Mouse (Mus musculus) limb, embryonic 10.5 days (tissue): ENCODE measurements around the gene Hist1h4b. TPM values are rescaled to one million over a fixed set of nuclear protein-coding genes. Genes with fewer than 3 reads are reported as not detected.
A peak's percentile ranks its signal among the peaks of the same experiment; 100 is the strongest.
"Not testable (repeated sequence)": the region's sequence is repeated elsewhere in the genome, so short reads cannot be mapped to it uniquely, and the experiment has no call there.

Source experiments
- DNase-seq: peaks from one replicate; pipeline ENCODE4 v3.0.0-alpha.2; 2017; ENCODE audit warnings: low spot score
- H3K27ac ChIP-seq: fragments of 300-500 bp; sonication (generic); 2 replicates; pipeline ENCODE4 v1.5.1; 2016; ENCODE audit warnings: mild to moderate bottlenecking
- H3K27me3 ChIP-seq: fragments of 300-500 bp; sonication (generic); 2 replicates; pipeline ENCODE4 v1.6.1; 2016; ENCODE audit warnings: low read depth, mild to moderate bottlenecking; ENCODE audit not compliant: poor library complexity, severe bottlenecking
- H3K36me3 ChIP-seq: fragments of 300-500 bp; sonication (generic); 2 replicates; pipeline ENCODE4 v1.6.1; 2016; ENCODE audit warnings: mild to moderate bottlenecking, moderate library complexity
- H3K4me1 ChIP-seq: fragments of 300-500 bp; sonication (generic); 2 replicates; pipeline ENCODE4 v1.6.1; 2016
- H3K4me3 ChIP-seq: fragments of 300-500 bp; sonication (generic); 2 replicates; pipeline ENCODE4 v1.5.1; 2016; ENCODE audit warnings: mild to moderate bottlenecking, moderate library complexity
- H3K9me3 ChIP-seq: fragments of 300-500 bp; sonication (generic); replicated peaks from 2 replicates; pipeline ENCODE4 v1.6.1; 2016; ENCODE audit warnings: mild to moderate bottlenecking
- WGBS: fragments of 180-500 bp; shearing (Covaris S2); methylation state at CpG from one replicate; pipeline ENCODE4 v1.1.7; 2016; 5-methylcytosine and 5-hydroxymethylcytosine counted together
- polyA plus RNA-seq: library from polyadenylated mRNA; unstranded; fragments of >200 nt; fragmentation: Nextera tagmentation; extraction: Ambion mirVana; gene quantifications from 2 replicates; pipeline ENCODE4 v1.2.1, GENCODE M21; 2016

Hist1h4b gene
- polyA plus RNA-seq, 1 experiment from 2014 or later: 5.9 TPM

DNA sequence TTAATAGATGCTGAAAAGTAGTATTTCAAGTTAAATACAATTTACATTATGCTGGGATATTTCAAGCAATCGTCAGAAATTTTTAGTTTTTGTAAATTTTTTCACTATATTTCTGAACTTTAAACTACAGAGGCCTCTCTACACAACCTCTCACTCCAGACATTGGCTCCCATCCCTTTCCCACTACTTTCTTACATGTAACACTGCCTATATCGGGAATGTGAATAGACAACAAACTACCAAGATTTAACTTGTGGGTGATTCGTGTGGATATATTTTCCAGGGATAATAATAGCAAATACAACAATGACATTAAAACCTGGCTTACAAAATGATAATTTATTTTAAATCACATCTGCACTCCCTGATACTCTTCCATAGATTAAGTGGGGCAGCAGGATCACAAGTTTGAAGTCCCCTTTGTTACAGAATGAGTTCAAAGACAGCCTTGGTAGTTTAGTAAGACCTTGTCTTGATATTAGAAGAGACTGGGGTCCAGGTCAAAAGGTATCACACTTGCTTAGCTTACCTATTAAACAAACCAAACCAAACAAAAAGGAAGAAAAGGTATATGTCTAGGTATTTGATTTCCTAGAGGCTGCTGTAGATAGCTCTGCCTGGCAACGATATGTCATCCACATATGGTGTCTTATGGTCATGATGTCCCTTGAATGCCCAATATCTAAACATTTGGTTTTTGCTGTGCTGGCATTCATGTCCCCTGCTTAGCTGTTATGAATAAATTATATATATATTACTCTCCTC lies 3.3 kb upstream of the Hist1h4b start:
- H3K36me3 ChIP-seq: no peaks in the 10 kb centered on the region
- H3K27me3 ChIP-seq: no peaks in the 10 kb centered on the region
- peak; percentile 22 for DNase-seq
- H3K4me1 ChIP-seq: peaks cover 7% of the 10 kb centered on the region
- 63% methylated on average over 4 of the region's 4 CpGs for WGBS
- peak overlapping the region; percentile 51 for H3K4me3 ChIP-seq
- H3K9me3 ChIP-seq: no peaks in the 10 kb centered on the region
- H3K27ac ChIP-seq: peak overlapping the region; percentile 87

DNA sequence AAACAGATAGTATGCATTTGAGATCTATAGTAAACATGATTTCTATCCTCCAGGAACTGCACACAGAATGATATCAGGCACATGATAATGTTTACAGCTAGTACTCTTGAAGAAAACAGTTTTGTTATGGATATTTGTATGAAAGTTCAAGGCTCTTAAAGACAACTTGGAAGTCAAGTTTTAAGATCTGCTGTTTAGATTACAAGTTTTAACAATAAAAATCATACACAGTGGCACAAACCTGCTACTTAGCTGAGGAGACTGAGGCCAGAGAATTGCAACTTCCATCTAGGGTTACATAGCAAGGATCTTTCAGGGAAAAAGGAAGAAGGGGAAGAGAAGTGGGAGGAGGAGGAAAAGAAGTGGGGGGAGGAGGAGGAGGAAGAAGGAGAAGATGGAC lies 1.8 kb upstream of the Hist1h4b start:
- H3K4me3 ChIP-seq: no peak overlapping the region
- H3K9me3 ChIP-seq: no peaks in the 10 kb centered on the region
- H3K27me3 ChIP-seq: no peaks in the 10 kb centered on the region
- DNase-seq: no peak
- peak overlapping the region; percentile 92 for H3K27ac ChIP-seq
- peaks cover 7% of the 10 kb centered on the region for H3K4me1 ChIP-seq
- no peaks in the 10 kb centered on the region for H3K36me3 ChIP-seq

DNA sequence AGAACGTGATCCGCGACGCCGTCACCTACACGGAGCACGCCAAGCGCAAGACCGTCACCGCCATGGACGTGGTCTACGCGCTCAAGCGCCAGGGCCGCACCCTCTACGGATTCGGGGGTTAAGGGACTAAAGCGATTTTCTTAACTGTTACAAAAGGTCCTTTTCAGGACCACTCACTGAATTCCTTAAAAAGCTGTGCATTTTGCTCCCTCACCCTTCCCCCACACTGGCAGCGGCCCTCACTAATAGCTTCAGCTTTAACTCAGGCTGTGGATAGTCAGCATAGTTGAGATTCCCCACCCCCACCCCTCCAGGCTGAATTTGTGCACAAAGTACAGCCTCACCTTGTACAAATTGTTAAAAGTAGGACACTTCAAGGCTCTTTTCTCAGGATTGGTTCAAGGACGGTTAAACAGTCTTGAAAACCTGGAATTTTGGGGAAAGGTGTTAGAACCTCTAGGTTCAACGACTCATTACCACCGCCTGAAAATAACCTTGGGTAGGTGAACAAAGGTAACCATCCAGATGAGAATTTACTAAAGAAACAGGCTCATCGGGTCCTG lies 479 bp downstream of the Hist1h4b start:
- H3K9me3 ChIP-seq: no peaks in the 10 kb centered on the region
- WGBS: 2% methylated on average over 22 of the region's 23 CpGs
- DNase-seq: peak; percentile 68

DNA sequence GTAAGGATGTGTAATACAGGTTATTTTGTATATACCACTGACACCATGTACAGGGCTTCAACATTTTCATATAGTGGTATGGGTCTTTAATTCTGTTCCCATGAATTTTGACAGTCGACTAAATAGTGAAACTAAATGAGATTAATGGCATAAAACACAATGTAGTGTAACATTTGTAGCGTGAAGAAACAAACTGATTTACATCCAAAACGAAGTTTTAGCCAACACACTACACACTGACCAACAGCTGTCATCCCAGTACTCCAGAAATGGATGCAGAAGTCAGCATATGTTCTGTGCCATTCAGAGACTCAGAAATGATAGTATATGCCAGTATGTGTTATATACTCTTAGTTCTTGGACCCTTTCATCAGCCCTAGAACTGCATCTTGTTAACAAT lies 1.1 kb downstream of the Hist1h4b start:
- 56% methylated on average over 3 of the region's 3 CpGs for WGBS
- peak overlapping the region; percentile 52 for H3K4me3 ChIP-seq
- no peak for DNase-seq

More for the DNA sequence above, 479 bp downstream of the Hist1h4b start:
- peak overlapping the region; percentile 52 for H3K4me3 ChIP-seq
- no peaks in the 10 kb centered on the region for H3K36me3 ChIP-seq
- peak overlapping the region; percentile 92 for H3K27ac ChIP-seq
- peaks cover 12% of the 10 kb centered on the region for H3K4me1 ChIP-seq
- H3K27me3 ChIP-seq: no peaks in the 10 kb centered on the region

DNA sequence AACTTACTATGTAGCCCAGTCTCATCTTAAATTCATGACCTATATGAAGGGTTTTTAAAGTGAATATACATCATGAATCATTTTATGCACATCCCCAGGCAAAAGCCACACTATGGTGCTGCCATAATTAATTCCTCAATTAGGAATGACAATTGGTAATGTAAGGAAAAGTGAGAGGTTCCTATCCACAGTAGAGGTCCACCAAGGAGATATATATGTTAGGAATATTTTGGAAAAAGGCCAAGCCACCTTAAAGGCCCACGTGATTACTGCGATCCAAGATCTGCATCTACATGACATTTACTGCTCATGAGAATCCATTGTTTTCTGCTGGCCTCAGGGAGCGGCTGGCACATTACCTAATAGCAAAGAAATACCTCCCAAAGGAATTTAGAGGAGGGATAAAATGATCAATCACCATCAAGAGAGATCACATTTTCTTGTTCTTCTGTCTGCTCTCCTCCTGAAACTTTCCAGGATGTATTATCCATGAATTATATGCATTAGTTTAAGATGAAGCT lies 2.5 kb downstream of the Hist1h4b start:
- peak overlapping the region; percentile 92 for H3K27ac ChIP-seq
- peaks cover 27% of the 10 kb centered on the region for H3K4me1 ChIP-seq
- H3K36me3 ChIP-seq: no peaks in the 10 kb centered on the region
- no peak overlapping the region for H3K4me3 ChIP-seq
- no peaks in the 10 kb centered on the region for H3K27me3 ChIP-seq
- WGBS: 73% methylated on average over 3 of the region's 3 CpGs
- H3K9me3 ChIP-seq: no peaks in the 10 kb centered on the region
- peak; percentile 26 for DNase-seq

More for the DNA sequence above, 1.1 kb downstream of the Hist1h4b start:
- H3K27ac ChIP-seq: peak overlapping the region; percentile 92
- H3K9me3 ChIP-seq: no peaks in the 10 kb centered on the region
- H3K27me3 ChIP-seq: no peaks in the 10 kb centered on the region
- H3K4me1 ChIP-seq: peaks cover 15% of the 10 kb centered on the region
- H3K36me3 ChIP-seq: no peaks in the 10 kb centered on the region

DNA sequence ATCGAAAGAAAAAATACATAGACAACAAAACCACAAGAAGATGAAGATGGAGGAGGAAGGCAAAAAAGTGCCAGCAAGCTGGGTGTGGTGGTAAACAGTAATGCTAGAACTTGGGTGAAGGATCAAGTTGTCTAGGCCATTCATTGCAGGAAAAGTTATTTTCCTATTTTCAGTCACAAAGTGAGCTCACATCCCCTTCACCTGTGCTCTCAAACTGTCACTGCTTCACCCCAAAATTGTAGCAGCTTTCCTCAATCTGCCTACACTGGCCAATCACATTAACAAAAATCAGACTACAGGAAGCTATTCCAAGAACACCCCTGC lies 3.1 kb downstream of the Hist1h4b start:
- WGBS: 74% methylated on average over 1 of the region's 1 CpGs
- Histone ChIP-seq H3K4me3 (peak overlapping the region; percentile 59), H3K4me1 (peaks cover 33% of the 10 kb centered on the region)

DNA sequence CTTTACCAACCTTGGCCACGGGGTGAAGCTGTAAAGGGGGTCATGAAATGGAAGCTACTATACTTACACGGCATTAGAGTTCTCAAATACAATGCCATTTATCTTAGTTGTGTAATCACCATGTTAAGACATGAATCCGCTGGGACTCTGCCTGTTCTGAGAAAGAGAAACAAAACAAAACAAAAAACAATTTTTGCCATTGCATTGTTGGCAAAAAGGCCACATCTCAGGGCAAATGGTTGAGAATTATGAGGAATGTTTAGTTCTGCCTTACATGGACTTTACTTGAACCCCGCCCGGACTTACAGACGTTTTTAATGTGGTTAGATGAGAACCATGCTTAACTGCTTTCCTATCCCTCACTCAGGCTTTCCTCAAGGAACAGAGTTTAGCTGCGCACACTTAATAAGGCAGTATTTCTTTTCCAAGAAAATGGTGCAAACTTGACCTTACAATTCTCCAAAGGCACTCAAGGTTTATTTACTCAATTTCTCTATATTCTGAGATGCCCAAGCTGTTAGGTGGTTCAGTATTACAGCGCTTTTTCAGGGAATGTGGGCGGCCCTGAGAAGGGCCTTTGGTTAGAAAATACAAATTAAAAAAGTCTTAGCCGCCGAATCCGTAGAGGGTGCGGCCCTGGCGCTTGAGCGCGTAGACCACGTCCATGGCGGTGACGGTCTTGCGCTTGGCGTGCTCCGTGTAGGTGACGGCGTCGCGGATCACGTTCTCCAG lies 3.6 kb downstream of the Hist1h4b start:
- no peak for DNase-seq
- WGBS: 2% methylated on average over 26 of the region's 27 CpGs

More for the DNA sequence above, 3.1 kb downstream of the Hist1h4b start:
- Histone ChIP-seq H3K9me3 (no peaks in the 10 kb centered on the region), H3K36me3 (no peaks in the 10 kb centered on the region), H3K27me3 (no peaks in the 10 kb centered on the region), H3K27ac (peak overlapping the region; percentile 92)
- peak; percentile 56 for DNase-seq

DNA sequence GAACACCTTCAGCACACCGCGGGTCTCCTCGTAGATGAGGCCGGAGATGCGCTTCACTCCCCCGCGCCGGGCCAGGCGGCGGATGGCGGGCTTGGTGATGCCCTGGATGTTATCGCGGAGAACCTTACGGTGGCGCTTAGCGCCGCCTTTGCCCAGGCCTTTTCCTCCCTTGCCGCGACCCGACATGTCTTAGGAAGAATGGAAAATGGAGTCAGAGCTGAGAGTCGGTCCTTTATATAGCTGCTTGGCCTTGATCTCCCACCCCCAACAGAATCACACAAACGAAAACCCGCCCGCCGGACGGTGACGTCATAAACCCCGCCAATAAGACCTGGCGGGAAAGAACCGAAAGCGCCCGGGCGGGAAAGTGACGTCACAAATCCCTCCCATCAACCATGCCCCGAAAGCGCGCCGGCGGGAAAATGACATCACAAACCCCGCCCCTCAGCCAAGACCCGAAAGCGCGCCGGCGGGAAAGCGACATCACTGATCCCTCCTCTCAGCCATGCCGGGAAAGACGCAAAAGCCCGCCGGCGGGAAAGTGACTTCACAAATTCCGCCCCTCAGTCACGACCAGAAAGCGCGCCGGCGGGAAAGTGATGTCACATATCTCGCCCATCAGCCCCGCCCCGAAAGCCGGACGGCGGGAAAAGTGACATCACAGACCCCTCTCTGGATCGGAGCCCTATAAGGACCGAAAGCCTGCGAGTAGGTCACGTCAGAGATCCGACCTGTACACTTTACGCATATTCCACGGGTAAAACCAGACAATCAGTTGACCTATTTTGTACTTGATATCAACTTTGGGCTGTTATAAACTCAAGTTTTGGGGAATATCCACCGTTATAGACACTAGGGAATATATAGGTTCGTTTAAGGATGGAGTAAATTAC lies 4.4 kb downstream of the Hist1h4b start, which contains the start of gene Hist1h4a:
Gene Hist1h4a, minus strand, starts transcription at position 259 of the 893 bp plus-strand sequence.
- under 1% methylated on average over 61 of the region's 72 CpGs for WGBS
- Histone ChIP-seq H3K4me1 (peaks cover 35% of the 10 kb centered on the region), H3K9me3 (no peaks in the 10 kb centered on the region), H3K36me3 (no peaks in the 10 kb centered on the region), H3K27me3 (no peaks in the 10 kb centered on the region), H3K27ac (peak within 1 kb of the TSS; percentile 92), H3K4me3 (peak within 1 kb of the TSS; percentile 59)
- peak; percentile 100 for DNase-seq

More for the DNA sequence above, 3.6 kb downstream of the Hist1h4b start:
- H3K27me3 ChIP-seq: no peaks in the 10 kb centered on the region
- no peaks in the 10 kb centered on the region for H3K36me3 ChIP-seq
- H3K4me1 ChIP-seq: peaks cover 35% of the 10 kb centered on the region
- no peaks in the 10 kb centered on the region for H3K9me3 ChIP-seq
- peak overlapping the region; percentile 59 for H3K4me3 ChIP-seq
- peak overlapping the region; percentile 92 for H3K27ac ChIP-seq

DNA sequence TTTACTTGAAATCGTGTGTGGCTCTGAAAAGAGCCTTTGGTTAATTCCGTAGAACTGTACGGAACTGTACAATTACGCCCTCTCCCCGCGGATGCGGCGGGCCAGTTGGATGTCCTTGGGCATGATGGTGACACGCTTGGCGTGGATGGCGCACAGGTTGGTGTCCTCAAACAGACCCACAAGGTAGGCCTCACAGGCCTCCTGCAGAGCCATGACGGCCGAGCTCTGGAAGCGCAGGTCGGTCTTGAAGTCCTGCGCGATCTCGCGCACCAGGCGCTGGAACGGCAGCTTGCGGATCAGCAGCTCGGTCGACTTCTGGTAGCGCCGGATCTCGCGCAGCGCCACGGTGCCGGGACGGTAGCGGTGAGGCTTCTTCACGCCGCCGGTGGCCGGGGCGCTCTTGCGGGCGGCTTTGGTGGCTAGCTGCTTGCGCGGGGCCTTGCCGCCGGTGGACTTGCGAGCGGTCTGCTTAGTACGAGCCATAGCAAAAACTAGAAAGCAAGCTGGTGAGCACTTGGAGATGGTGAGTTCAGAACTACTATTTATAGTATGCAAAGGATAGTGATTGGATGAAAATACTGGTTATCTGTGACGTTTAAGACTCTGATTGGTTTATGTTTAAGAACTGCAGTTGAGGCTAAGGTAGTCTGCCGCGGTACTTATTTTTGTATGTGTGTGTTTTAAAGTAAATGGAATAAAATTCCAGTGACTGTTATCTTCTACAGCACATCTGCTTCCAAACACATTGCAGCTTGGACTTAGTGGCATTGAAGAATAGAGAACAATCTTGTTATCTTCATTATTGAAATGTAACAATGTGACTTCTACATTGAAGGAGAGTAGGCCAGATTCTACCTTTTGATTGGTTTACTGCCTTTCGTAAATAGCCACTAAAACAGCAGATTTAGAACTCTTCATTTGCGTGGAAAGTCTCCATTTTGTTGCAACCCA lies 5.3 kb downstream of the Hist1h4b start, which contains the start of gene Hist1h3a:
Gene Hist1h3a, minus strand, starts transcription at position 516 of the 951 bp plus-strand sequence.
- not testable (repeated sequence) for H3K36me3 ChIP-seq, H3K27me3 ChIP-seq, H3K9me3 ChIP-seq
- H3K4me3 ChIP-seq: peak within 1 kb of the TSS; percentile 59
- peak; percentile 68 for DNase-seq
- under 1% methylated on average over 34 of the region's 52 CpGs for WGBS
- peak within 1 kb of the TSS; percentile 92 for H3K27ac ChIP-seq
- H3K4me1 ChIP-seq: peaks cover 35% of the 10 kb centered on the region

DNA sequence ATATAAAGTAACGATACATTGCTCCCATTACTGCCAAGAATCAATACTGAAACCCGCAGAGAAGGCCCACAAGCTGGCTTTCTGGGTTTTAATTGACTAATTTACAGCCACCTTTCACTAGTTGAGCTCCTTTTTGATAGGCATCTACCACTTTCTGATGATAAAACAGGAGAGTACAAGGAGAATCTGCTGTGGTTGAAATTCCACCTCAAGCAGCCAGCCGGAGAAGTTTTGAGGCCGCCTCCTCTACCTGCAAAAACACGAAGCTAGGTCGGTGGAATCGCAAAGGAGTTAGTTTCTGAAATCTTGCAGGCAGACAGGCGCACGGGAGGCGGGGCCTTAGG lies 6.4 kb downstream of the Hist1h4b start:
- H3K27me3 ChIP-seq: no peaks in the 10 kb centered on the region
- peak overlapping the region; percentile 59 for H3K4me3 ChIP-seq
- no peaks in the 10 kb centered on the region for H3K36me3 ChIP-seq
- no peak for DNase-seq
- 1% methylated on average over 10 of the region's 10 CpGs for WGBS
- H3K9me3 ChIP-seq: no peaks in the 10 kb centered on the region
- H3K27ac ChIP-seq: peak overlapping the region; percentile 92
- peaks cover 31% of the 10 kb centered on the region for H3K4me1 ChIP-seq

DNA sequence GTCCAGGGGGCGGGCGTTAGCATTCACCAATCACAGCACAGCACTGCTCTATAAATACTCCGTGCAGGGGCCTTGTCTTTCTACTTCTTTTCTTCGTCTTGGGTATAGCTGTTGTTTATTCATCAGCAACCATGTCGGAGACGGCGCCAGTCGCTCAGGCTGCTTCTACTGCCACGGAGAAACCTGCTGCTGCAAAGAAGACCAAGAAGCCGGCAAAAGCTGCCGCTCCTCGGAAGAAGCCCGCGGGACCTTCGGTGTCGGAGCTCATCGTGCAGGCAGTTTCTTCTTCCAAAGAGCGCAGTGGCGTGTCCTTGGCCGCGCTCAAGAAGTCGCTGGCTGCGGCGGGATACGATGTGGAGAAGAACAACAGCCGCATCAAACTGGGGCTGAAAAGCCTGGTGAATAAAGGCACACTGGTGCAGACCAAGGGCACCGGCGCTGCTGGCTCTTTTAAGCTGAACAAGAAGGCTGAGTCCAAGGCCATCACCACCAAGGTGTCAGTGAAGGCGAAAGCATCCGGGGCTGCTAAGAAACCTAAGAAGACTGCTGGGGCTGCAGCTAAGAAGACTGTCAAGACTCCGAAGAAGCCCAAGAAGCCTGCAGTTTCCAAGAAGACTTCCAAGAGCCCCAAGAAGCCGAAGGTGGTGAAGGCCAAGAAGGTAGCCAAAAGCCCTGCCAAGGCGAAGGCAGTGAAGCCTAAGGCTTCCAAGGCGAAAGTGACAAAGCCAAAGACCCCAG lies 6.9 kb downstream of the Hist1h4b start, which contains the start of gene Hist1h1a:
Gene Hist1h1a, plus strand, starts transcription at position 81 of the 738 bp plus-strand sequence.
- Histone ChIP-seq H3K4me1 (peaks cover 31% of the 10 kb centered on the region), H3K27ac (peak within 1 kb of the TSS; percentile 92), H3K36me3 (no peaks in the 10 kb centered on the region), H3K27me3 (no peaks in the 10 kb centered on the region), H3K4me3 (peak within 1 kb of the TSS; percentile 59), H3K9me3 (no peaks in the 10 kb centered on the region)
- 4% methylated on average over 34 of the region's 34 CpGs for WGBS
- peak; percentile 91 for DNase-seq
